Mouse (Mus musculus): ENCODE data around the gene Macrod2.

DNA sequence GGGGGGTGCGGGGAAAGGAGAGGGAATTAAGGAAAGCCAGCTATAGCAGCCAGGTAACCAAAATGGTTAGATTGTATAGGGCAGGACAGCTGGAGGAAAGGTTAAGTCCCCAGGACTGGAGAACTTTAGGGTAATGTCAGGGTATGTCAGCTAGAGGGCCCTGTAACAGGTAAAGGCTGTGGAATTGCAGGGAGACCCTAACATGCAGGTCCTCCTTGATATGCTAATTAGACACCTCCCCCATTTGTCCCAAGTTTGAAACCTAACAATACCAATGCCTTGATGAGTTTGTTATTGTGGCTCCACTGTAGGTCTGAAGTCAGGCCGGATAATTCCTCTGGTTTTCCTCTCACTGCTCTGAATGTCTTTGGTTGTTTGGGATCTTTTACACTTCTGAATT is 1948.9 kb downstream of the Macrod2 start:
- TF ChIP-seq CTCF (IDR thresholded peaks at IDR 0.05; ENCODE audit: control insufficient read depth, insufficient read depth, insufficient read length) (no peak), USF1 (IDR thresholded peaks at IDR 0.05; ENCODE audit: low read depth) (no peak), MYOG (IDR thresholded peaks at IDR 0.05; ENCODE audit: control insufficient read depth, extremely low read depth, insufficient read length) (no peak), CEBPB (IDR thresholded peaks at IDR 0.05; ENCODE audit: low read depth) (no peak), FOSL1 (IDR thresholded peaks at IDR 0.05; ENCODE audit: insufficient read depth, low read length, poor library complexity, severe bottlenecking) (no peak), MYOD1 (IDR thresholded peaks at IDR 0.05; ENCODE audit: control insufficient read depth, insufficient read length, low read depth) (no peak), MAX (IDR thresholded peaks at IDR 0.05) (no peak)

Measured in C2C12 (cell line).